Mouse (Mus musculus): ENCODE results near the gene Ank3.

- TF ChIP-seq CTCF (conservative IDR thresholded peaks at IDR 0.05; ENCODE audit: low read length) (no peak), POU5F1 (IDR thresholded peaks at IDR 0.05; ENCODE audit: borderline replicate concordance, low read length) (no peak), NANOG (IDR thresholded peaks at IDR 0.05; ENCODE audit: borderline replicate concordance, low read length) (no peak)
These were observed 497.0 kb downstream of the Ank3 start for GRCm38 (mm10) chr10:69895606-69896005.

All from E14TG2a.4 (cell line).